Mouse (Mus musculus) heart, adult 2 months (tissue): Measurements from ENCODE around the gene Rrnad1.

Experiments
- CTCF ChIP-seq: fragments of 200-600 bp; IDR thresholded peaks from 2 replicates; pipeline ENCODE4 v1.8.1; 2022; ENCODE audit warnings: antibody characterized with exemption, mild to moderate bottlenecking, moderate library complexity
- POLR2A ChIP-seq: fragments of 200-500 bp; IDR thresholded peaks from 2 replicates; pipeline ENCODE4 v1.6.1; 2011; ENCODE audit warnings: mild to moderate bottlenecking, low read depth, low read length, control low read depth; ENCODE audit not compliant: insufficient read depth

GRCm38 (mm10) chr3:87913891-87914290, 16.6 kb downstream of the Rrnad1 start:
- TF ChIP-seq POLR2A, result no peak
- no peak for TF ChIP-seq CTCF
